Mouse (Mus musculus) CD4-positive, CD25-positive, alpha-beta regulatory T cell, adult 2 months (primary cell): ENCODE data around the gene E2f3.

Source experiments
- DNase-seq: peaks from one replicate; pipeline ENCODE4 v3.0.0-alpha.2; 2012; ENCODE audit warnings: low read depth, low spot score

The E2f3 gene

DNA sequence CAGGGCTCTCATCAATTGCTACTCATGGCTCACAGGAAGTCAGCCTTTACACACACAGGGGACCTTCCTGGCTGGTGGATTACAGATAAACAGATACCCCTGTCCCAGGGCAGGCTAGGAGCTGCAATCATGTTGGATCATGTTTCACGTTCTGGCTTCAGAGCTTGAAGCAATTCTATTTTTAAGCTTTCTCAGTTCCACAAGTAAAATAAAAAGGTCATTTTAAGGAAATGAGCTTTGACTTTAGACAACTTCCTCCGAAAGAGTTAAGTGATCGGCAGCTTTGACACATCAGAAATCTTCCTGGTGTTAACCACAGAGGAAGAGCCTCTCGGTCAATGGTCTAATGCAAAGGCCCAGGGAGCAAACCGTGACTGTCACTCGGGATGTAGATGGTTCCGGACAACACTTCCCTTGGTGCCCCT lies 6.7 kb downstream of the E2f3 start:
- peak; percentile 14 for DNase-seq

DNA sequence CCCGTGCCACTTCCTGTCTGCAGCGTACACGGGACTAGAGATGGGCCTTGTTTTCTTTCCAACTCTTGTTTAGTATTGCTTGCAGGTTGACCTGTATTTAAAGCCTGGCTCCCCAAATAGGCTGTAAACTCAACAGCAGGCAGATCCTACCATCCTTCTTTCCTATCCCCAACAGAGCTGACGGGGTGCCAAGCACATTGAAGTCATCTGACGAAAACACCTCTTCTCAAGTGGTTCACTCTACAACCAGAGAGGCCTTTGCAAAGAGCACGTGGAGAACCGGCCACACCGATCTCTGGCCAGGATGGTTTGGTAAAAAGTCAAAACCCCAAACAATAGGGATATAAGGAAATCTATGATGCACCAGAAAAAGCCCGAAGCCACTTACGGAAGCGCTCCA lies 8.5 kb downstream of the E2f3 start:
- no peak for DNase-seq

DNA sequence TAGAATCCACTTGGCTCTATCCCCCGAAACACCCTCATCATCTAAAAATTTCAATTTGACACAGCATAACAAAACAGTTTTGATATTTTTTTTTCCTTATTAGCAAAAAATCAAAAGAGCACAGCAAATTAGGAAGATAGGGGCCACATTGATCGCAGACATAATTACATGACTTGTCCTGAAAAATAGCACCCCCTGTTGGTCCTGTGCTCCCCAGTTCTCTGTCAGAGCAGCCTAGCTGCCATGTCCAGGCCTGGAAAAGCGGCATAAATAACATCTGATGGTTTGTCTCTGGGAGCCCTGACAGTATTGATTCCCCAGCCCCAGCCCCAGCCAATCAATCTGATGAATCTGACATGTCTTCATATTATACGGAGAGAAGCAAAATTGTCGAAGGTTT lies 11.8 kb downstream of the E2f3 start:
- DNase-seq: peak; percentile 65

DNA sequence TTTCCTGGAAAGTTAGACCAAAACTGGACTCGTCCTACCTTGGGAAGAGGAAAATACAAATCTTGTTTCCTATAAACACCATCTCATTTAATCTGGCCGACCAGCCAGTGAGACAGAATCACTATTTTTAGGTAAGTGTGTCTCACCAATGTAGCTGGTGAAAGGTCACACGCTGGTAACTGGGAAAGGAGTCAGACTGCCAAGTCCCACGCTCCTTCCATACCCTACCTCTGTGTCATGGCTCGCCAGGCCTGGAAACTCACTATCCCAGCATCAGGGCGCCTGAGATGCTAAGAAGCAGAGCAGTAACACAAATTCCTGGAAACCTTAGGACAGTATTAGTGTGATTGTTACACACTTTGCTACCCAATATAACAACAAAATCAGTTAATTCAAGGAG lies 12.3 kb downstream of the E2f3 start:
- DNase-seq: no peak

DNA sequence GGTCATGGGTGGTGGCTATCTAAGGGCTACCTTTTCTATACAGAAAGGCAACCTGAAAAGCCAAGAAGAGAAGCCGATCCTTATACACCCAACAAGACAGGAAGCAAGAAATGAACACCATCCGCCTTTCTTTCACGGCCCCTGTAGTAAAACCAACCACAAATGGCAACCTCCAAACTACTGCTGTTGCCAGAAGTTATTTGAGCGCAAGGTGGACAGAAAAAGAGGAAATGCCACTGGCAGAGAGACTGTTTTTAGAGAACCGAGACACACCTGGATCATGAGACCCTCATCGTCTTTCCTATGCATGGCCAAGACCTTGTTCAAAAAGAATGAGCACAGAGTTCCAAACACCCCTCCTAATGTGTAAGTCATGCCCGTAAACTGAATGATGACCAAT lies 15.5 kb downstream of the E2f3 start:
- DNase-seq: no peak

DNA sequence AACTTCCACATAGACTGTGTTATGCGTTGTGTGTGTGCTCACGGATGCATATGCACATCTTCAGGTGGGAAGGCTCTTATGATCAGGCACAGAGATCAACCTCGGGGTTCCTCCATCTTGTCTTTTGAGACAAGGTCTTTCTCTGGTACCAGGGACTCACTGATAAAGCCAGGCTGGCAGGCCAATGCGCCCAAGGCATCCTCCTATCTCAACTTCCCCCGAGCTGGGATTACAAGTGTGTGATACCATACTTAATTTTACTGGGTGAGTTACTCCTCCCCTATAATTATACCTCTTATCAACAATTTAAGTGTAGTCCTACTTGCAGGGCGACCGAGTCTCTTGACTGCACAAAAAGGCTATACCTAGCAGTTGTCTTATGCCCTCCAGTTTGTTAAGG lies 17.2 kb downstream of the E2f3 start:
- no peak for DNase-seq

DNA sequence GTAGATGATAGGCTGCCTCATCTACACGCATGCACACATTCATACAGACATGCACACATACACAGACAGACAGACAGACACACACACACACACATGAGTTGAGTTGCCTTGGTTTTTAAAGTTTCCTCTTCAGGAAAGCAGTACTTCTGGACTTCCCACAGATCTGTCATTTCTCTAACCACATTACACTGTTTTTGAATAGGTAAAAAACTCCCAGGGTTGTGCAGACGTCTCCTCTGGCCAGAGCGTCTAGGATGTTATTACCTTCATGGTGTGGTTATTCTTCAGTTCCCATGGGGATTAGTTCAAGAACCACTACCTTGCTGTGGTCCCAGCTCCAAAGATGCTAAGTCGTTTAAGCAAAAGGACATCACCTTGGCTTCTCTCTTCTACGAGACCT lies 18.5 kb downstream of the E2f3 start:
- no peak for DNase-seq

DNA sequence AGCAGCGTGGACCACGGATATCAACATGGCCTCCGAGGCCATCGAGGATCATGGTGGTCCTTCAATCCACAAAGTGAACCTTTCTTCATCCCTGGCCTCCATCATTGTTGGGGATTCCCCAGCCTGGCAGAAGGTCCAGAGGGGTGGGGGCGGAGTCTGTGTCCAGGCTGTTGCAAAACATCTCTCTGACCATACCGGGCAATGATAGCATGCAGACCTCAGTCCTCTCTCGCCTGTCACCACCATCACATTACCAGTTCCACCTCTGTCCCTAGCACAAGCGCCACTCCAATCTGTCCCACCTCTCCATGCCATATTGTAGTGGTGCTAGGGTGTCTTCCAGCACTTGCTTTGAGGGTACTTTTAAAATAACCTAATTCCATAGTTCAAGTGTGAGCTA lies 18.9 kb downstream of the E2f3 start:
- no peak for DNase-seq

DNA sequence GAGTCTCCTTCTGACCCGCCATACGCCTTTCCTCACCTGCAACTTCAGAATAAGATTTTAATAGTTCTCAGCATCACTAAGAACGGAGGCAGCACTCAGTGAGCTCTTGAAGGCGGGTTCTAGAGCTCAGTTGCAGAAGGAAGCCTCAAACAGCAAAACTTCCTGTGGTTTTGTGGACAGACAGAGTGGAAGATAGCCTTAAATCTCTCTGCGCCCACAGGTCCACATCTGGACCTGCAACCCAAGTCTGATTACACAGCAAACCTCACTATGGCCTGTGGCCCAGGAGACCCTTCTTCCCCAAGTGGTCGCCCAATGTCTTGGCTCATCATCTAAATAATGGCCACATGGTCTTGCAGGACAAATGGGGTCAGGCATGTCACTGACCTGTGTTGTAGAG lies 21.8 kb downstream of the E2f3 start:
- DNase-seq: no peak

DNA sequence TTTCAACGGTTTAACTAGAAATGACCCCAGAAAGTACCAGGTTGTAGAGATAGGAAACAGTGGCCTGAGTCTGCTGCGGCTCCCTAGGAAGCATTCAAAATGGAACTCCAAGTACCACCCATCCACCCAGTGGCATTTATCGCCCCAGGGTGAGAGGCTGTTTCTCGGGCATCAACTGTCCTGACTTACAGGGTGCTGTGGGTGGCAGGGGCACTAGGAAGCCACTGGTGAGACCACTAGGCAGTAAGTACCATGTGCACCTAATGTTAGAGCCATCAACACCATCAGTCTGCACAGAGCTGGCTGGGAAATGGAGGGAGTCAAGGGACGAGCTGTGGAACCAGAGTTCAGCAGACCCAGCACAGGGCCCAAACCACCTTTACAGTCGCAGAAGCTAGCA lies 25.4 kb downstream of the E2f3 start:
- DNase-seq: no peak

DNA sequence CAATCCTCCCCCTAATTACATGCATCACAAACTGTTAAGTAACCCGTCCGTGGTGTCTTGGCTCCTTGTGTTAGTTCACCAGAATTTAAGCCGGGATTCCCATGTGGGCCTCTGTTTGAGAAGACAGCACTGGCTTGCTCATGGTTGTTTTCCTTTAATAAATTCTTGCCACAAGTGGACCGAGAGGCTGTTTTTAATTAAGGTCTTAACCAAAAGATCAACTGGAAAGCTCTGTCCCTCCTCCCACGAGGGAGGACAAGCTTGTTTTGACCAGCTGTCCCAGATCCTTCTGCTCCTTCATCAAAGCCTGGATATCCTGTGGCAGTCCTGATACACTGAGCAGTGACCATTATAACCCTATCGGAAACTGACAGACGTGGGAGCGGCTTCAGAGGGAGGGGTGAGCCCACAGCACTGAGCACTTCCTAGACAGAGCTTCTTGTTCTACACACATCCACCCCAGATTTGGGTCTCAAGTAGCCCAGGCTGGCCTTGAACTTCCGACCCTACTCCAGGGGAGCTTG lies 28.1 kb downstream of the E2f3 start:
- DNase-seq: no peak

DNA sequence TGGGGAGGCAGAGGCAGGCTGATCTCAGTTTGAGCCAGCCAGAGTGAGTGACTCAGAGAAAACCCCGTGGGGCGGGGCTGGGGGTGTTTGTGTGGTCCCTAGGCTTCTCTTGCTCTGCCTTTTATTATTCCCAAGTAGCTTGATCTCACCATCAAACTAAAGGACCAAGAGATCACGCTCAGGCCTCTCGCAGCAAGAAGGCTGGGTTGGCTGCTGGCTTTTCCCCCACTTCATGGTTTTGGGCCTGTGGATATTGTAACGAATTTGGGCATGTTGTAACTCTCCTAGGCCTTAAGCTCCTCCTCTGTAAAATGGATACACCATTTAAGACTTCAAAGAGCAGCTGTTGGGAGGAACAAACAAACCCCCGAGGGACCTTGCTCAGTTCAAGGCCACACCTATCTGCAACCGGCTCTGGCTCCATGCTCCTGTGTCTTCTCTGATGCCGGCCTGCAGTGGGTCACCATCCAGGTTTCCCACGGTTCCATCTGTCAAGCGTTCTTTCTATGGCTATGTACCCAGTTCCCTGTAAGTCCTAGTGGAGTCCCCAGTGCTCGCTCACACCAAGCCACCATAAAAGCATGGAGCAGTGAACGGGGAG lies 28.9 kb downstream of the E2f3 start:
- no peak for DNase-seq

DNA sequence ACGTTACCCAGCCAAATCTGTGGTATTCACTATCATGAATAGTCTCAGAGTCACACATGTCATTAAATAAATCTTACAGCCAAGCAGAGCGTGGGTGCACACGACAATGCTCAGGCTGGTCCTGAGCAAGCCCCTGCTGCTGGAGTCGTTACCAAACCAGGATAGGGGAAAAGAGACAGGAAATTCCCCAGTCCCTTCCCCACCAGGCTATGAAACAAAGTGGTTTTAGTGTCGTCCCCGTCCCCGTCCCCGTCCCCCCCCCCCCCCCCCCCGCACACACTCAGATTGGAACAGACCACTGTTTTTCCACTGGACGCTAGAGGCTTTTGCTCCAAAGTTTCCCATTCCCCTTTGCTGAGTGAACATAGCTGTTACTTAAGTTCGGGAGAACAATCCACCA lies 30.6 kb downstream of the E2f3 start:
- no peak for DNase-seq

DNA sequence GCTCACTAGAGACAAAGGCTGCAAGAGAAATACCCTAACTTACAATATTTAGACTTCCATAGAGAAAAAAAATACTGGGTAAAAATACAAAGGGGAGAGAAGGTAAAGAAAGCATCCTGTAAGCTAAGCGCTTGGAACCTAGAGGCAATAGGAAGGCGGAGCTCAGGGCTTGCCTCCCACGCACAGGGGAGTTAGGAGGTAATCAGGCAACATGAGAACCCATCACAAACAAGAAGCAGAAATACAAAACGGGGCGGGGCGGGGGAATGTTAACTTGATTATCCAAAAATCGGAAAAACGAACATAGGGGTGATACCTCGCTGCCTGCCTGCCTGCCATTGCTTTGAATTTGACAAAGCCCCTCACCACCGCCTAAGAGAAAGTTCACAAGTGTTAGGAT lies 31.1 kb downstream of the E2f3 start:
- DNase-seq: no peak

DNA sequence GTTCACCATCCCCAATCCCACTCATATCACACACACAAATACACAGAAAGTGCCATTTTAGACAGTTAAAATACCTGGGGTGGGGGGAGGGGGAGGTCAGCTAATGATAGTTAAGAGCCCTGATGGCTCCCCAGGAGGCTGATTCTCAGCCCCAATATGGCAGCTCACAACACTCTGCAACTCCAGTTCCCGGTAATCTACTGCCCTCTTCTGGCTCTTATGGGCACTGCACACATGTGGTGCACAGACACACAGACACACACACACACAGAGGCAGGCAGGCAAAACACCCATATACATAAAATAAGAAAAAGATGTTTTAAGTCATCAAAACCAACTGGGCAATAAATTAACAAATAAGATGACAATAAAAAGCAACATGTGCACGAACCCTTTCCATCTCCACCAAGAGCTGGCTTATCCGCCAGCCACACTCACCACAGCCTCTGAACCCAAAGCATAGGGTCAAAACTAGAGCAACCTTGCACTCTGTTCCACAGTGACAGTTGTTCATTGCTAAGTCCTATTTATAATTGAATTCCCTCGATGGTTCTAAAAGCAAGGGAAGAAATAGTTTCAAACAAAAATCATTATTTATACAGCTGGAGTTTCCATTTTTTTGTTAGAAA lies 32.3 kb downstream of the E2f3 start:
- DNase-seq: peak; percentile 10

DNA sequence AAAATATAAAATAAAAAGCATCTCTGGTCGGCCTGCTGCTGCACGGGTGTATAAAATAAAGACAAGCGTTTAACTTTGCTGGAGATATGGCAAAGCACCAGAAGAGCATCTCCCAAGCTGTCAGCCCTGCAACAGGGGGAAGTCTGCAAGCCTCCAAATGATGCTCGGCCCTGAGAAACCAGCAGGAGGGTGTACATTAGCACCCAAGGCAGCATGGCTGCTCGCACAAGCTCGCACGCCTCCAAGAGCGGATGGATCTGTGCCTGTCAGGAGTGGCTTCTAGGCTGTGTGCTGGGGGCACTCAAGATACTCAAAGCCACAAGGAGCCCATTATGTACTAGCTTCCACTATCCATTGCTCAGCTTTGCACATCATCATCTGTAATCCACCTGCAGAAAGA lies 39.8 kb downstream of the E2f3 start:
- no peak for DNase-seq

DNA sequence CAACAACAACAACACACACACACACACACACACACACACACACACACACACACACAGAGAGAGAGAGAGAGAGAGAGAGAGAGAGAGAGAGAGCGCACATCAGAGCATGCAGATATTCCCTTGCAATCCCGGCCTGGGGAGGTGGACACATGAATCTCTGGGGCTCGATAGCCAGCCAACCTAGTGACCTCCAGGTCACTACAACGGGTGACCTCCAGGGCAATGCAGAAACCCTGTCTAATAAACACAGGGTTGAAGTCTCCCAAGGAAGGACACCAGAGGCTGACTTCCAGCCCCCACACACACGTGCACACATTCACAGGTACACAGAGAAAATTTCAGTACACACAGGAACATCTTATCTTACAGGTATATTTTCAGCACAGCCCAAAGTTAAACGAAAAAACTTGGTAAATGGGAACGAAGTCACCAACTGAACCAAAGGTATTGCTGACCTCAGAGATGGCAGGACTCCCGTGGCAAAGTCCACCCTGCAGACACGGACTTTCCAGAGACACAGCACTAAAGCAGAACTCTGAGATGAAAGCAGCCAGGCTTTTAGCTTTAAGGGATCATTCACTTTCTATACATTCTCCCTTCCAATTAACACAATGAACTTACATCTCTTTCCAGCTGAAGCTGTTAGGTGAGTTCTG lies 40.8 kb downstream of the E2f3 start:
- no peak for DNase-seq

DNA sequence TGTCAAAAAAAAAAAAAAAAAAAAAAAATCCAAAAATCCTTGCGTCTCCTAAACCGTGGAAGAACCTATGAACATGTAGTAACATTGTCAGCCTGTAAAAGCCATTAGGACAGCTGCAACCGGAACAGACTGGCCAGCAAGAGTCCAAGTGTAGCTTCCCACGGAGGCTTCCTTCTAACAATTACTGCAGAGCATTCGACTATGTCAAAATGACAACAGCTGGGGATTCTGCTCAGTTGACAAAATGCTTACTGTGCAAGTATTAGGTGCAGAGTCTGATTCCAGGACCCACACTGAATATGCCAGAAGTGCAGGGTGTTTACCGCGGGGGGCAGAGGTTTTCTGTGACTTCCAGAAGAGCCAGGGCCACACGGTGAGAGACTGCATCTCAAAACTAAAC lies 41.4 kb downstream of the E2f3 start:
- no peak for DNase-seq

DNA sequence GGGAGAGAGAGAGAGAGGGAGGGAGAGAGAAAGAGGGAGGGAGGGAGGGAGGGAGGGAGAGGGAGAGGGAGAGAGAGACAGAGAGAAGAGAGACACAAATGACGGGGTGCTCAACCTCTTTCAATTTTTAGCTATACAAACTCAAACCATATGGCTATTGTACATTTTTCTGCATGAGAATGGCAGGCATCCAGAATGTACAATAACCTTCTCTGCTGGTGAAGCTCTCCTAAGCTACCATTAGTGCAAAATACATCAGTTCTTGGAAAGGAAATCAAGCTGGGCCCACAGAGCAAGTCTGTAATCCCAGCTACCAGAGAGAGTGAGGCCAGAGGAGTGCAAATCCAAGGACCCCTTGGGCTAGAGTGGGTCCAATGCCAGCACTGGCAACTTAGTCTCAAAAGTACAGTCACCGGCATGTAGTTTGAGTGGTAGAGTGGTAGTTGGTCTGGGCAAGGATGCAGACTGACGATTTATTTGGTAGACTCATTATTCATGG lies 42.3 kb downstream of the E2f3 start:
- DNase-seq: no peak

DNA sequence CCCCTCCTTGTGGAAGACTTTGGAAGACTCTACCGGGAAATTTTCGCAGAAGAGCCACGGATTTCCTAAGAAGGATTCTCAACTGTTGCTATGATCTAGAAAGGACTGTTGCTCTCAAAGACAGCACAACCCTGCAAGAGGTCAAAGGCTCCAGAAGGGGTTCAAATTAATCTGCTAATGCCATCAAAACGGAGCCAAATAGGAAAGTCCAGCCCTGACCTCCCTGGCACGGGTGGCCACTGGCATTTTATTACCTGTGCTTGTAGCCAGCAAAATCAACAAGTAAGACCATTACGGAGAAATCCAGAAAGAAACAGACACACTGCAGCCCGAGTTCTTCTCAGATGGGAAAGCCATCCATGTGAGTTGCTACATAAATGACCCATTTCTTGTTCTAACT lies 45.8 kb downstream of the E2f3 start:
- no peak for DNase-seq

DNA sequence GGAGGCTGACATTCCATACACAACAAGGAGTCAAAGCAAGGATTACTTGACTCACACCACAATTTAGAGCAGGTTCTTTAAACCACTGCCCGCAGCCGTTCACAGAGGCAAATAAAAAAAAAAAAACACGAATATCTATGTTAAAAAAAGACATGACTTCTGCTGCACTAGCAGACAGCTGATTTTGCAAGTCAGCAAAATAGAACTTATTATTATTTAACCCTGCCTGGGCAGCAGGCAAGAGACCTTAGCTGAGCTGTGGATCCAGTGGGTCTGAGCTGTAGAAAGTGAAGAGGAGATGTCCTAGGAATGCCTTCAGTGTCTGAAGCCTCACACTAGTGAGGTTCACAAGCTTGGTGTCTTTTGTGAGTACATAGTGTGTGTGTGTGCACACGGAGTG lies 46.5 kb downstream of the E2f3 start:
- DNase-seq: no peak

DNA sequence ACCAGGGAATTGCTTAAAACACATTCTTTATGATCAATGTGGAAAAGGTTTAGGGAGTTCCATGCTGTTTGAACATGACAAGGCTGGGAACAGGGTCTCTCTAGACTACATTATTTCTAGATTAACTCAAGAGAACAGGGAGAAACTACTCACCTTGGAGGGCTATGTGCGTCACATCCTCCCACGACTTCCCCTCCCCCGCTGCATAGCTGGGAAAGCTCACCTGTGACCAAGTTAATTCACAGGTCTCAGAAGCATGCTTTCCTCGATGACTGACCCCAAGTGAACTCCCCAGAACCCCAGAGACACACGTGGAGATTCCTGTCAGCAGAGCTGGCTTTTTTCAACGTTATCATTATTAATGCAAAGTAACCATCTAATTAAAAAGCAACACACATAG lies 47.1 kb downstream of the E2f3 start:
- peak; percentile 31 for DNase-seq

DNA sequence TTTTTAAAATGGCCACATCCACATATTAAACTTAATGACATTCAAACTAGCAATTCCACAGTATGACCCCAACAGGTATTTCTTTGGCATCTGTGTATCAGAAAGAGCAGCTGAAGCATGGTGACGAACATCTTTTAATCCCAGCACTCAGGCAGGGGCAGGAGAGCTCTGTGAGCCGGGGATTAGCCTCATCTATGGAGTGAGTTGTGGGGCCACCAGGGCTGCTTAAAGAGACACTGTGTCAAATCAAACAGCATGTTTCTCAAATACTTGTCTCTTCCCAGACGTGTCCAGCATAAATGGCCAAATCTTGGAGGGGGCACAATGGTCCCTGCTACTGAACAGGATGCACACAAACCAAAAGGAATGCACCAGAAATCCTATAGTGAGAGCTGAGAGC lies 59.7 kb downstream of the E2f3 start:
- DNase-seq: no peak
